Mouse (Mus musculus): ENCODE measurements around the gene Nelfe.
"Not testable (repeated sequence)": the region's sequence is repeated elsewhere in the genome, so short reads cannot be mapped to it uniquely, and the experiment has no call there.

Gene Nelfe

GRCm38 (mm10) chr17:34849722-34850516 lies at the start of gene Nelfe, which contains the start of gene Skiv2l:
Gene Nelfe, plus strand, starts transcription at chr17:34850391.
Gene Skiv2l, minus strand, starts transcription at chr17:34850210.
- peak; percentile 100 for DNase-seq

- not testable (repeated sequence) for DNase-seq
Measured at GRCm38 (mm10) chr17:34800781-34801305, 49.3 kb upstream of the Nelfe start.

GRCm38 (mm10) chr17:34802756-34803155 lies 47.4 kb upstream of the Nelfe start:
- DNase-seq: not testable (repeated sequence)

- not testable (repeated sequence) for DNase-seq
Measured at GRCm38 (mm10) chr17:34803367-34803766, 46.8 kb upstream of the Nelfe start.

GRCm38 (mm10) chr17:34804301-34804700 lies 45.9 kb upstream of the Nelfe start, which contains the start of gene Cyp21a1:
Gene Cyp21a1, minus strand, starts transcription at chr17:34804561.
- DNase-seq: not testable (repeated sequence)

DNA sequence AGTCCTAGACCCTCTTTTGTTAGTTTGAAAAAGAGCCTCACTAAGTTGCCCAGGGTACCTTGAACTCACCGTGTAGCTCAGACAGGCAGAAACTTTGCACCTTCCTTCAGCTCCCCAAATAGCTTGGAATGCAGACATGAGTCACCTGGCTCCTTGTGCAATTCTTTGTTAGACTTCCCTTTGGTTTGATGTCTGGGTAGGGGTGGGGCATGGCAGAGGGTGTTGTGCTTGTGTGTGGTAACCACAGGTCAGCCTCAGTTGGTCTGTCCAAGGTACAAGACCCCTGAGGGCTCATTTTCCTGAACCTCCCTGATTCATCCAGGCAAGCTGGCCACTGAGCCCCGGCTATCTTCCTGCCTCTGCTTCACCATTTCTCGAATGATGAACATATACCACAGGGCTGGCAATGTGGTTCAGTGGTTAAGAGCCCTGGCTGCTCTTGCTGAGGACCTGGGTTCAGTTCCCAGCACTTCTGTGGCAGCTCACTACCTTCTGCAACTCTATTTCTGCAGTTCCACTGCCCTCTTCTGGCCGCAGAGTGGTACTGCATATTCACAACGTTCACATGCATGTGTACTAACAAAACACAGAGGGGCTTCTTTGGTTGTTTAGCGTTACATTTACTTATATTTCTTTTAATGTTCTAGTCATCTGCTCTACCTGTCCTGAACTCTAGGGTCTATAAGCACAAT lies 45.2 kb upstream of the Nelfe start:
- peak in 1 of 2 experiments; percentile 25 for DNase-seq

- DNase-seq: no peak
Measured at GRCm38 (mm10) chr17:34807176-34807575, 43.0 kb upstream of the Nelfe start.

GRCm38 (mm10) chr17:34808599-34809205 lies 41.5 kb upstream of the Nelfe start:
- DNase-seq: peak; percentile 67 to 73

- not testable (repeated sequence) for DNase-seq
Measured at GRCm38 (mm10) chr17:34810411-34810810, 39.8 kb upstream of the Nelfe start.

- not testable (repeated sequence) for DNase-seq
Measured at GRCm38 (mm10) chr17:34810811-34811210, 39.4 kb upstream of the Nelfe start.

DNA sequence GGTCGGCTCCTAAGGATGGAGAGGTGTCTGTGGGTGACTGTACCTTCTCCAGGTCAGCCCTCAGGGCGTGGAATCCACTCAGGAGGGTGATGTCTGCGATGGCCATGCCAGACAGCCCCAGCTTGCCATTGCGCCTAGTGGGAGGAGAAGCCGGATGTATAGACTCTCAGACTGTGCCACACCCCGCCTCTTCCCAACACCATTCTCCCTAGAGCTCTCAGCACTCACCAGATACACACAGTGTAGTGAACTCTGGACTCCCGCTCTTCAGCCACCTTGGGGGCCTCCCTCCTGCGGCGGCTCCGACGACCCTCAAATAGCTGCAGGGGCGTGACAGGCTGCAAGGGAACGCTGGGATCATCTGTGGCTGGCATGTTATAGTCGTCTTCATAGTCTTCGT lies 38.9 kb upstream of the Nelfe start:
- DNase-seq: no peak

DNA sequence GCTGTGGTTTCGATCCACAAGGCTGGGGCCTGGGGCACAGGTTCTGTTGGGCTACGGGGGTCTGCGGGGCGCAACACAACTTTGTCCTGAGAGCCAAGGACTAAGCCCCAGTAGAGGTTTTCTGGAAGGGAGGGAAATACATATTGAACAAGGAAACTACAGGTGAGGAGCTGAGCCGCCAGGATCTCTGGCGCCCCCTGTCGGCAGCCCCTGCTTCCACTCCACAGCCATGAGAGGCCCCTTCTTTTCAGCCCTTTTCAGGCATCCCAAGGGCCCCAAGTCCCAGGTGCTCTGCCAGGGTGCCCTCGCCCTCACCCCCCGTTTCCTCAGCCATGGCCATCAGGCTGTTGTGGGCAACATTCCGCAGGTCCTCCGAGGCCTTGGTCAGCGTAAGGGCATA lies 36.4 kb upstream of the Nelfe start:
- DNase-seq: peak; percentile 61 to 69

- DNase-seq: no peak
Measured at GRCm38 (mm10) chr17:34814818-34815370, 35.3 kb upstream of the Nelfe start.

DNA sequence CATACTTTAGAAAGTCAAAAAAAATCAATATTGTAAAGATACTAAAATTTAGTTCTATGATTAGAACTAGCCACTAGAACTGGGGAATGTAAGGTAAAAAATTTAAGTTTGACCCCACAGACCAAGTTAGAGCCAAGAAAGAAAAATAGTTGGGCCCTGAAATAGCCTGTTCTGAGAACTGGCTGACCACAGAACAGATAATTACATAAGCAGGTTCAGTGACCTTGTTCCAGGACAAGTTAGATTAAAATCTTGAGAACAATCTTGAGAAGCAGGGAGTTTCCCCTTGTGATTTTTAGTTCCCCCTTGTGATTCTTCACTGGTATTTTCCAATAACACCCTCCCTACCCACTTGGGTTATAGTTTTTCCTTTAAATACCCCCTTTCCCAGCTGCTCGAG lies 19.4 kb upstream of the Nelfe start:
- not testable (repeated sequence) for DNase-seq

DNA sequence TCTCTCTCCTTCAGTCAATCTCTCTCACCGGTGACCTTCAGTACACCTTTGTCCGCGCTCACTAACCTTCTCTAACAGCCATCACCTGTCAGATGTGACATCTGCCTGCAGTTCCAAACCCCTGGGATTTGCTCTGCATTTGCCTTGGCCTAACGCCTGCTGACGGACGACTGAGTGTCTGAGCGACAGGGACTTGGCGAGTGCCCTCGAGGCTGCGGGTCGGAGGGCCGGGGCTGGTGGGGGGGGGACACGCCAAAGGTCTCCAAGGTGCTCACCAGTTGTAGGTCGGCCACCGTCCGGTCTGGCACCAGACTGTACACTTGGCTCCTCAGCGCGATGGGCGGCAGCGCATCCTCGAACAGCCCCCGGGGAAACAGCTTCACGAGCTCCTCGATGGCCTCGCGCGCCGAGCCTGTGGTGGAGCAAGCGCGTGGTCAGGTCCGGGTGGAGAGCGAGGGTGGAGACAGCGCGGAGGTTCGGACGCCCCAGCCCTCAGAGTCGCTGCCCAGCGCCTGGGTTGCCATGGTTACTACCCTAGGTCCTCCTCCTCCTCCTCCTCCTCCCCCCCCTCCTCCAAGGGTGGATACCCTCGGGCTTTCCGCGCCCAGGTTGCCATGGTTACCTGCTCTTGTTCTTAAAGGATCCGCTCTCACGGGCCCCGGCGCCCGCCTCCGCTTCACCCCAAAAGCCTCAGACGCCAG lies 13.9 kb upstream of the Nelfe start:
- no peak for DNase-seq

DNA sequence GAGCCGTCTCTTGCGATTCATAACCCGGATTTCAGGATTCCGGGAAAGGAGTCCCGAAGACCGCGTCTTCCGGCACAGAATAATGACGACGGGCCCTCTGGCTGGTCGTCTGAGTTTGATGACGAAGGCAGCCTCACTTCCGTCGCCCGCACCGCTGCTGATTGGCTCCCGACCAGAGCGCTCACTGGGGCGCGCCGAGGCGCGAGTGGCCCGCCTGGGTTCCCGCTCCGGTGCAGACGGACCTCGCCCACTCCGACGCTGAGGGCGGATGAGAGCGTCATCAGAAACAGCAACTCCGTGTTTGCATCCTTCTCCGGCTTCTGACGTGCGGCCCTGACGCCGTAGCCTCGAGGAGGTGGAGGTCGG lies 13.4 kb upstream of the Nelfe start, which contains the start of the genes Stk19 and Dxo:
Gene Stk19, minus strand, starts transcription at position 90 of the 366 bp plus-strand sequence.
Gene Dxo, plus strand, starts transcription at position 164 of the 366 bp plus-strand sequence.
- peak; percentile 98 to 99 for DNase-seq

GRCm38 (mm10) chr17:34837464-34838324 lies 12.5 kb upstream of the Nelfe start:
- DNase-seq: peak; percentile 44 to 50

GRCm38 (mm10) chr17:34838785-34839184 lies 11.4 kb upstream of the Nelfe start:
- DNase-seq: no peak

DNA sequence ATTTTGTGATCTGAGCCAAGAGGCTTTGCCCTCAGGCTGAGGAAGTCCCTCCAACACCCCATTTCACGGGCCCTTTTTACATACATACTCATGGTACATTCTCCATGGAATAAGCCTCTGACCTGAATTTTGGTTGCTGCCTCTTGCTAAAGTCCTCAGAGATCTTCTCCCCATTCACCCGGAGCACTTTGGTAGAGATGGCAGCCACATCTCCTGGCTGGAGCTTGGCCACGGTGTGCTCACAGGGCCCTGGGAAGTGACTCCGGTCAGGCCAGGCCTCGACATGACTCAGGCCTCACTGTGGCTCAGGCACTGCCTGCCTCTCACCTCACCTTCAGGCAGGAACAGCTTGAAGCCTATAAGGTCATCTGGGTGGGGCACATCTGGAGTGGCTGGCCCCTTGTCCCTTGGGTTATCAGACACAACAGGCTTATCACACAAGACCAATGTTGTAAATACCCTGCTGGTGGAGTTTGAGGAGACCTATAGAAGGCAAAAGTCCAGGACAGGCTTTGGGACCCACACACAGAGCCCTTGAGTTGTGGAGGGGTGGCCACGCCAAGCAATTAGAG lies 9.4 kb upstream of the Nelfe start:
- no peak for DNase-seq

DNA sequence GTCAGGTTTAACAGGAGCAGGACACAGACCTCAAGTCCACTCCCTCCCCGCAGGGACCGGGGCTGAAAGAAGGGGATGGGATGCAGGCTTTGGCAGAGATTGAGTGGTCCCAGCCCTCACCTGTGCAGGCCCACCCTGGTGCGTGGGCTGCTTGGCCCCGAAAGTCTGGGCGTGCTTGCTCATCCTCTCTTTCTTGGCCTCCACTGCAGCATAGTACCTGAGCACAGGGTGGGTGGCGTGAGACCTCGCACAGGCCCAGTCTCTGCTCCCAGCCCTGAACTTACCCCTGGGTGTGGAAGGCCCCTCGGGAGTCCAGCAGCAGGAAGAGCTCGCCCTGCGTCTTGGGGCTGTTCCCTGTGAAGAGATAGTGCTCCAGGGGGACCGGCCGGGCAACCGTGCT lies 5.3 kb upstream of the Nelfe start:
- no peak for DNase-seq

DNA sequence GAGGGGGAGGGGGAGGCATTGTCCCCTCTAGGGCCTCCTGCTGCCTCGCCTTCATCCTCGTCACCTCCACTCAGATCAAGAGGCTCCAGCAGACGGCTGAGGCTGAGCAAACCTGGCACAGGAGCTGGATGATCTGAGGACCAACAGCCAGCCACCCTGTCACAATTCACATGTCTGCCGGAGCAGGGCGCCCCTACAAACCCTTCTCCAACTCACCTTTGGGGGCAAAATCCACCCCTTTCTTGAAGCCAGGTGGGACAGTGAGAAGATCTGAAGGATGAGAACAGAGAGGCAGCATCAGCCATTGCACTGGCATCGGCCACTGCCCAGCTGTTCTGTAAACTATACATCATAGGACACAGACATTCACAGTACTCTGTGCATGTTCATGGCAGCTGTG lies 3.0 kb upstream of the Nelfe start:
- no peak for DNase-seq
